Mouse (Mus musculus) CD4-positive, CD25-positive, alpha-beta regulatory T cell, adult 4 months (primary cell): ENCODE data around the gene Stub1. TPM values are rescaled to one million over a fixed set of nuclear protein-coding genes. Genes with fewer than 3 reads are reported as not detected.

Experiments used
- ATAC-seq: one replicate; pipeline ENCODE4 v1.8.0; 2017
- polyA plus RNA-seq, 2 experiments: library from polyadenylated mRNA; unstranded; fragments of 100-300 nt; shearing (Covaris generic); gene quantifications; one replicate each; pipeline ENCODE4 v1.2.1; 2017

Gene Stub1
- polyA plus RNA-seq, 2 experiments from 2014 or later, result 75.1 to 75.2 TPM

DNA sequence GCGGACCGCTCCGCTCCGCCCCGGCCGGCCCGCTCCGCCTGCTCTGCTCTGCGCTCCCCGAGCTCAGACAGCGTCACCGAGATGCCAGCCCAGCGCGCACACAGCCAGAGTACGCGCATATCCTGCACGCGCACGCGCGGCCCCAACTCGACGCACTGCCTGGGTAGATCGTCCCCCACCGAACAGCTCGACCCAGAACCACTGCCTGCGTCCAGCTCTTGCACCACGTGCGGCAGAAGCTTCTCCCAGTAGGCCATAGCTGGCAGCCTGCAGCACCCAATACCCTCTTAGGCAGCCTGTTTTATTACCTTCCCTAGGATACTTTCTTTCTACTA, 3.8 kb upstream of the Stub1 start, which contains the start of gene Rhbdl1:
Gene Rhbdl1, minus strand, starts transcription at position 220 of the 335 bp plus-strand sequence.
- no peak for ATAC-seq

DNA sequence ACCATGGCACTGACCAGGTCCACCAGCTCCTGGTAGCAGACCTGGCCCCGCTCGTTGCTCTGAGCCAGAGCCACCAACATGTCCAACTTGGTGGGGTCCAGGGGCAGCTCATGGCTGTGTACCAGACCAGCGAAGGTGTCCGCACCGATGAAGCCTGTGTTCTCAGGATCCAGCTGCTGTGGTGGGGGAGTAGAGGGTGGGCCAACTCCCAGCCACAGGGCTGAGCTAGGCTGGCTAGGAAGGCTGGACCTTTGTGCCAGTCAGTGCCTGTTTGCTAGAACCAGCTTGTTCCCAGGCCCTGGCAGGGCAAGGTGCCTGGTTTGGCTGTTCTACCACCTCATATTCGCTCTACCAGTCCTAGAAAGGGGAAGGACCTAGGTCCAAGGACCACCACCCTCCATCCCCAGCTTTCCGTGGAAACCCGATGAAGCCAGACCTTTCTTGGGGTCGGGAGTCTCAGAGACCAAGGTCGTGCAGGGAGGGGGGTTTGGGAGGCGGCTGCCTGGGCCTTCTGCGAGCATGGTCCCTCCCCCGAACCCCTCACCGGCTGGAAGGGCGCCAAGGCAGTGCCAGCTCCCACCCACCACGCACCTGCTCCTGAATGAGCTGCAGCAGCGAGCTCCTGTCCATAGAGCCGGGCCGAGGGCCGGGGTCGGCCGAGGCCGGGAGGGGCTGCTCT, 3.3 kb upstream of the Stub1 start:
- no peak for ATAC-seq

DNA sequence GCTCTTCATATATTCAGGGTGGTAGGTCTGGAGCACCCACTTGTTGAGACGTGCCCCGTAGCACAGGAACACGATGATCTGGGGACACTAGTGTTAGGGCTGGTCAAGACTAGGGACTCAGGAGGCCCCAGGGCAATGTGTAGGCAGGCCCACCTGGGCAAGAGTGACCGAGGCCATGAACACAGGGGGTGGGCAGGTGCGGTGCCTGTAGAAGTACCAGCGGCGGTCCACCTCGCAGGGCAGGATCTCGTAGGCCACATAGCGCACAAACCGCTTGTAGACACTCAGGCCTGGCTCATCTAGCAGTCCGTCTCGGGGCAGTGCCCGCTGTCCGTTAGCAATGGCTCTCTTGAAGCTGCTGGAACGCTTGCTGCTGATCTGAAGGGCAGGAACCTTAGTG, 2.6 kb upstream of the Stub1 start:
- no peak for ATAC-seq

DNA sequence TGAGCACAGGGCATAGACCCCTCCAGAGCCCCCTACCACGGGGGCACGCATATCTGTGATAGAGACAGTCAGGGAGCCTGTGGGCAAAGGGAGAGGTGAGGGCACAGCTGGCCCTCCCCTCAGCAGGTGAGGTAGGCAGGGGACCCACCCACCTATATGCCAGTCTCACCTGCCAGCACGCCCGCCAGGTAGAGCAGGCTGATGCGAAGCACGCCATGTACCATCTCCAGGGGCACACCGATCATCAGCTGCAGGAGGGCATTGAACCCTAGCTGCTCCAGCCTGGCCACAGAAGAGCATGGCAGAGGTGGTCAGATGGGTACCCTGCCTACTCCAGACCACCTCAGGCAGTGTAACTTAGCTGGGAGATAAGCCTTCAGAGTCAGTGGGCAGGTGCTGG, 2.1 kb upstream of the Stub1 start:
- no peak for ATAC-seq

- ATAC-seq, result no peak
Observed at GRCm38 (mm10) chr17:25834595-25835222, 1.5 kb upstream of the Stub1 start.

GRCm38 (mm10) chr17:25833961-25834594, 874 bp upstream of the Stub1 start:
- ATAC-seq, result no peak

DNA sequence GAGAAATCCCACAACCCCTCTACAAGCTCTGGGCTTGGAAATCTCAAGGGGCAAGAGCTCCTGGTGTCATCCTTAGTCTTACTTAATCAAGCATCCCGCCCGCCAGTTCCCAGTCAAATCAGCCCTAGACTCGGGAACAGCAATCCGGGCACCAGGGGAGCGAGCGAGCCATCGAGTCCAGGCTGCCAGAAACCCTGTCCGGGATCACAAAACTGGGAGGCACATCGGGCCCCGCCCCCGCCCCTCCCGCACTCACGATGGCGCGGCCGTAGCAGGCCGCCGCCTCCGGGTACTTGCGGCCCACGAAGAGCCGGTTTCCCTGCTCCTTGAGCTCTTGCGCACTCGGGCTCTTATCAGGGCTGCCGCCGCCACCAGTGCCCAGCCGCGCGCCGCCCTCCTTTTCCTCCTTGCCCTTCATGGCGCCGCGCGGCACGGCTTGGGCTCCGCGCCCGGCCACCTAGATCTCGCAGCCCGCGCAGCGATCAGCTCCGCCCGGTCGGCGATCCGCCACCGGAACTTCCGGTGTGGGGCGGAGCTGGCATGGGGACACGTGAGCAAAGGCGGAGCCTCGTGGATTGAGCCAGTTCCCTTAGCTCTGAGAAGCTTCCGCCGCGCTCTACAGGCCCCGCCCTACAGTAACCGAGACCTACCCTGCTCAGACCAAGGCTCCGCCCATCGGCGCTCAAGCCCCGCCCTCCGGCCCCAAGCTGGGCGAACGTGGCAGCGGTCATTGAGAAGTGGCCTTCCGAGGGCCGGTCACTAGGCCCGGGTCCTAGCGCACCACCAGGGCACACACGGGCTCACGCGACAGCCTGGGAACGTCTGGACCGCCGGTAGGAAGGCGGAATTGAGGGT, 541 bp downstream of the Stub1 start:
- peak; percentile 93 for ATAC-seq

GRCm38 (mm10) chr17:25831451-25832281, 1.5 kb downstream of the Stub1 start:
- ATAC-seq, result no peak

- no peak for ATAC-seq
Observed at GRCm38 (mm10) chr17:25830806-25831431, 2.3 kb downstream of the Stub1 start.

DNA sequence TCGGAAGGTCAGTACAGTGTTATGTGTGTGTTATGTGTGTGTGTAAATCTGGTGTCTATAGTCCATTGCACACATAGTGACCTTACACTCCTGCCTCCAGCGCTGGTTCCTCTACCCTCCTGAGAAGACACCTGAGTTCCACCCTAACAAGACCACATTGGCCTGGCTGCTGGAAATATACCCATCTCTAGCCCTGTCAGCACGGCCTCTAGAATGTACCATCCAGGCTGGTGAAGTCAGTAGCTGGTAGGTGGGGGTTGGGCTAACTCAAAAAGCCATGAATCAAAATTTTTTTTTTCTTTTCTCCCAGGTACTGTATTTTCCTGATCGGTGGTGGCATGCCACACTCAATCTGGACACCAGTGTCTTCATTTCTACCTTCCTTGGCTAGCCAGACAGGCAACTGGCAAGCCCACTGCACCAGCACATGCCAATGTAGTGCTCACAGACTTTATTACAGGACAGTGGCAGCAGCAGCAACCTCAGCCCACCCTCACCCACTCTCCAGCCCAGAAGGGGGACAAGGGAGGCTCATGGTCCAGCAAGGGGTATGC, 2.9 kb downstream of the Stub1 start:
- no peak for ATAC-seq

DNA sequence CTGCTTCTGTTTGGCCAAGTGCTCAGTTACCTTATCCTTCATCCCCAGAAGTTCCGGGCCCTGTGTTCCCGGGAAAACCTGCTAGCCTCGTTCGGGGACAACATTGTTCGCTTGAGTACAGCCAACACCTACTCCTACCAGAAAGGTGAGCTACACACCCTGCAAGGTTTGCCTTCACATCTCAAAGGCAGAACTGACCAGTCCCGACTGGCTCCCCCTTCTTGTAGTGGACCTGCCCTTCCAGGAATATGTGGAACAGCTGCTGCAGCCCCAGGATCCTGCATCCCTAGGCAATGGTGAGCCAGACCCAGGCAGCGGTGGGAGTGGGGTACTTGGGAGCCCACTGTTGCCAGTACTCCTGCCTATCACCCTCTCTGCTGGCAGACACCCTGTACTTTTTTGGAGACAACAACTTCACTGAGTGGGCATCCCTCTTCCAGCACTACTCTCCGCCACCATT, 3.6 kb downstream of the Stub1 start:
- no peak for ATAC-seq

GRCm38 (mm10) chr17:25828712-25829557, 4.3 kb downstream of the Stub1 start, which contains the start of gene Jmjd8:
TSS of gene Jmjd8 (plus strand) at chr17:25828867.
- ATAC-seq, result peak; percentile 70

DNA sequence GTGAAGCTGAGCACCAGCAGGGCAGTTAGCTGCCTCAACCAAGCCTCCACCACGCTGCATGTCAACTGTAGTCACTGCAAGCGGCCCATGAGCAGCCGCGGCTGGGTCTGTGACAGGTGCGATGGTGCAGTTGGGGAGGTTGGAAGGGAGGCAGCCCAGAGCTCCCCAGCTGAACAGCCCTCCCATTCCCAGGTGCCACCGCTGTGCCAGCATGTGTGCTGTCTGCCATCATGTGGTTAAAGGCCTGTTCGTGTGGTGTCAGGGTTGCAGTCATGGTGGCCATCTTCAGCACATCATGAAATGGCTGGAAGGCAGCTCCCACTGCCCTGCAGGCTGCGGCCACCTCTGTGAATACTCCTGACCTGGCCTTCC, 5.0 kb downstream of the Stub1 start:
- ATAC-seq, result no peak

GRCm38 (mm10) chr17:25827546-25828222, 5.5 kb downstream of the Stub1 start:
- ATAC-seq, result no peak

DNA sequence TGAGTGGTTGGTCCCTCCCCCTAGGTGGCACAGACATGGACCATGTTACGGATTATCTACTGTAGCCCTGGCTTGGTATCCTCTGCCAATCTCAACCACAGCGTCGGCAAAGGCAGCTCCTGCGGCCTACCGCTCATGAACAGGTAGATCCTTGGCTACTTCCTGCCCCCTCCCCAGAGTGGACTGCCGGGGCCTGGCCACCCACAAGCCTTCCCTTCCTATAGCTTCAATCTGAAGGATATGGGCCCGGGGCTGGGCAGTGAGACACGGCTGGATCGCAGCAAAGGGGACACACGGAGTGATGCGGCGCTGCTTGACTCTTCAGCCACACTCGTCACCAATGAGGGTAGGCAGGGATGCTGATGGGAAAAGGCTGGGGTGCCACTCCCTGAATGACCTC, 6.2 kb downstream of the Stub1 start:
- ATAC-seq, result no peak

- no peak for ATAC-seq
Observed at GRCm38 (mm10) chr17:25825984-25826570, 7.1 kb downstream of the Stub1 start.

GRCm38 (mm10) chr17:25825311-25825710, 7.9 kb downstream of the Stub1 start:
- no peak for ATAC-seq

DNA sequence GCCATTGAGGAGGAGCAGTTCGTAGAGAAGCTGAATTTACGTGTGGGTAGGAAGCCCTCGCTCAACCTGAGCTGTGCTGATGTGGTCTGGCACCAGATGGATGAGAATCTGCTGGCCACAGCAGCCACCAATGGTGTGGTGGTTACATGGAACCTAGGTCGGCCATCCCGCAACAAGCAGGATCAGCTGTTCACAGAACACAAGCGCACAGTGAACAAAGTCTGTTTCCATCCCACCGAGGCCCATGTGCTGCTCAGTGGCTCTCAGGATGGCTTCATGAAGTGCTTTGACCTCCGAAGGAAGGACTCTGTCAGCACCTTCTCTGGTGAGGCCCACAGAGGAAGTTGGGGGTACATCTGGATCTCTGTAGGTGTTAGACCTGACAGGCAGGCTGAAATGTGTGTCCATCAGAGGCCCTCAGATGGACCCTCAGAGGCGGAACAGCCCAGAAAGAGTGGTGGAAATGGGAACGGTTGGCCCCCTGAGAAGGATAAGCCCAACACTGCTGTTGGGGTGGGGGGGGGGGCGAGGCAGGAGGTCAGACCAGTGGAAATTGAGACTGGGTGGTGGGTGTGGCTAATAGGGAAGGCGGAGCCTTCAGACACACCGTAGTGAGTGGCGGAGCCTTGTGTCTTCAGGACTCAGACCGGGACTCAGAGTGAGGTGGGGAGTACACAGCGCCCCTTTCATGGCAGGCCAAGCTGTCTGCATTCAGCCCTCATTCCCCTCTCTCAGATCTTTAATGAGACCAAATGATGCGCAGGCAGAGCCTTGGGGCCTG, 8.7 kb downstream of the Stub1 start:
- ATAC-seq, result no peak
